Mouse (Mus musculus): Measurements from ENCODE around the gene Ano1.

The Ano1 gene

DNA sequence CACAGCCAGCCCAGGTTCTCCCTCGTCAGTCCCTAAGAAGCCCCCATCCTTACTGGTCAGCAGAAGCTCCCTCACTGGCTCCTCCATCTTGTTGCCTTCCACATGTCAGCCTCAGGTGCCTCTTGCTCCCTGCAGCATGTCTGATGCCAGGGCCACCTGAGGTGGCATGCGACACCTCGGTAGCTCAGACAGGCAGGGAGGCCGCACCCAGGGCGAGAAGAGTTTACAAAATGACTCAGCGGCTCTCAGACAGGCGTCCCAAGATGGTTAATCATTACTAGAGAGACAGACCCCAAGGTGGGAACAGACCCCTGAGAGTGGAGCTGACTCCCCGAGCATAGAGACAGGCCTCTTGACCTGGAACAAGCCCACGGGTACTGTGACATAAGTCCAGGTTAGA, at the start of gene Ano1:
Gene Ano1 (minus strand): TSS at position 142 of the 400 bp plus-strand sequence.
- DNase-seq (ENCODE audit: low spot score), result no peak

DNA sequence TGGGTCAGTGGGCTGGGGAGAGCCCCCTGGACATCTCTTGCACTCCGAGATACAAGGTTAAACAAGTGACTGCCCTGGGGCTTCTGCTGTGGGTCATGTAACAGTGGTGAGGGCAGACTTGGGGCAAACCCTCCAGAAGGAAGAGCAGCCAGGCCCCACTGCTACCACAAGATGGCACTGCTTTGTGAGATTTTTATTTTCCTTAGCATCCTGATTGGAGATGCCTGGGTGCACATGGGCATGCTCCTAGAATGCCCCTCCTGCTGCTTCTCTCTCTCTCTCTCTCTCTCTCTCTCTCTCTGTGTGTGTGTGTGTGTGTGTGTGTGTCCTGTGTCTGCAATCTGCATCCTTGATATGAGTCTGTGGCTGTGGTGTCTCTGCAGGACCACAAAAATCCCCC, 46.7 kb upstream of the Ano1 start:
- DNase-seq (ENCODE audit: low spot score), result peak; percentile 9

DNA sequence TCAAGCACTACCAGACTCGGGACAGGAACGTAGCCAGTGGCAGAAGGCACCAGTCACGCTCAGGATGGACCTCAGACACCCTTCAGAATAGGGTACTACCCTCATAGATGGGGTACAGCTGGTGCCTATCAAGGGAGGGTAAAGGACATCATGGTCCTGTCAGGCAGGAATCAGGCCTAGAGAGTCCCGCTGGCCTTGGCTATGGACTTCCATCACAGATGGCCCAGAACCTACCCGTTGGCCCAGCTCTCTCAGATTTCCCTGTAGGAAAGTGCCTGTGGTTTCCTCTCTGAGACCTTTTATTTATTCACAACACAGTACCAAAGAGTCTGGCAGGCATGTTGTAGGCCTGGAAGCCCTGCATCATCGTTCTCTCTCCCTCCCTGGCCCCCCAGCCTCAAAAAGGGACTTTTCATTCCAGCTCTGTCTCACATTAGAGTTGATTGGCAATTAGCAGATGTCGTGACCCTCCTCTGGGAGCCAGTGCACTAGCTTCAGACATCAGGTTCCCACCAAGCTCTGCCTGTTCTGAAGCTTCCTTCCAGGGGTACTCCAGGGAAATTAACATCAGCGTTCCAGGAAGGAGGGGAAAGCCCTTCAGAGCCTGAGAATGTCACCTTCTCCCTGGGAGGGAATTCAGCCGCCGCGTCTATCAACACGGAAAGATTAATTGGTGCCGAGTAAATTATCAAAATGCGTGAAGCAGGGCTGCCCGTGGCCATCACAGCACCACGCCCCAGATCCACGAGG, 45.4 kb upstream of the Ano1 start:
- no peak for DNase-seq (ENCODE audit: low spot score)

DNA sequence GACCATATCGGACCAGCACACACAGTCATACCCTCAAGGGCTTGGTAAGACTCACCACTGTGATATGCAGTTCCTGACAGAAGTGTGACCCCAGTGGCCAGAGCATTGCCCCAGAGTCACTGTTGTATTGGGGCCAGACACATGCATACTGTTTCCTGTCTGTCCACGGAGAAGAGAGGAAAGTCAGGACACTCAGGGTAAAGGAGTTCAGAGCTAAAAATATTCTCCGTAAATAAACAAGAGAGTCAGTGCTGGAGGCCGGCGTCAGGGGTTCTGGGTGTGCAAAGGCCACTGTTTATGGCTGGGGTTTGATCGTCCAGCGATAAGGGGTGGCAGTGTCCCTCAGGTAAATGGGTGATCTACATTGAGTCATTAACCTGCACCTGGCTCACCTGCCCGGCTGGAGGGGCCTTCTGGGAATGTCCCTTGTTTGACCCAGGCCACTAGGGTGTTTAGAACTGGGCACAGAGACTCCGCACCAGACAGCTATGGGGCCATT, 44.3 kb upstream of the Ano1 start:
- DNase-seq (ENCODE audit: low spot score), result no peak

DNA sequence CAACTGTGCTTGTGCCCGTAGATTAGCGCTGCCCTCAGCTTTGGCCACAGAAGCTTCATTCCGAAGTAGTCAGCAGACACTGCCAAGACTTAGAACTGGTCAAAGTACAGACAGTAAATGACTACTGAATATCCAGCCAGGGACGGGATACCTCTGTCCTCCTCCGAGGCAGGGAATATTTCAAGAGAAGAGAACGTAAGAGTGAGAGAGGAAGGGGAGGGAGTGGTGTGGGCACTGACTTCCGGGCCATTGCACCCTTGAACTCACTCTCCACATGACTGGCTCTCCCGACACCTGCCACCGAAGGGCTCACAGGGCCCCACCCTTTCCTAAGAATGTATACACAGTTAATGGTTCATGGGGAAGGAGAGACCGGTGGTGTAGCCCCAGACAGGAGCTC, 41.5 kb upstream of the Ano1 start:
- DNase-seq (ENCODE audit: low spot score), result no peak

DNA sequence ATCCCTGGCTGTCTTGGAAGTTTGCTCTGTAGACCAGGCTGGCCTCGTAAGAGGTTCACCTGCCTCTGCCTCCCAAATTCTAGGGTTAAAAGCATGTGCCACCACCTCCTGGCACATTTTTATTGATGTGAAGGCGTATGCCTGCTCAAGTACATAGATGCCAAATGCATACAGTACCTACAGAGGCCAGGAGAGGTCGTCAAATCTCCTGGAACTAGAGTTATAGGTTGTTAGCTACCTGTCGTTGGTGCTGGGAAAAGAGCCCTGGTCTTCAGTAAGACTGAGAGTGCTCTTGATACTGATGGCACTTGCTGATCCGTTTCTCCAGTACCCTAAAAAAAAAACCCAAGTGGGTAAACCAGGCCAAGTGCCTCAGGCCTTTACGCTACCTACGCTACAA, 39.7 kb upstream of the Ano1 start:
- no peak for DNase-seq (ENCODE audit: low spot score)

DNA sequence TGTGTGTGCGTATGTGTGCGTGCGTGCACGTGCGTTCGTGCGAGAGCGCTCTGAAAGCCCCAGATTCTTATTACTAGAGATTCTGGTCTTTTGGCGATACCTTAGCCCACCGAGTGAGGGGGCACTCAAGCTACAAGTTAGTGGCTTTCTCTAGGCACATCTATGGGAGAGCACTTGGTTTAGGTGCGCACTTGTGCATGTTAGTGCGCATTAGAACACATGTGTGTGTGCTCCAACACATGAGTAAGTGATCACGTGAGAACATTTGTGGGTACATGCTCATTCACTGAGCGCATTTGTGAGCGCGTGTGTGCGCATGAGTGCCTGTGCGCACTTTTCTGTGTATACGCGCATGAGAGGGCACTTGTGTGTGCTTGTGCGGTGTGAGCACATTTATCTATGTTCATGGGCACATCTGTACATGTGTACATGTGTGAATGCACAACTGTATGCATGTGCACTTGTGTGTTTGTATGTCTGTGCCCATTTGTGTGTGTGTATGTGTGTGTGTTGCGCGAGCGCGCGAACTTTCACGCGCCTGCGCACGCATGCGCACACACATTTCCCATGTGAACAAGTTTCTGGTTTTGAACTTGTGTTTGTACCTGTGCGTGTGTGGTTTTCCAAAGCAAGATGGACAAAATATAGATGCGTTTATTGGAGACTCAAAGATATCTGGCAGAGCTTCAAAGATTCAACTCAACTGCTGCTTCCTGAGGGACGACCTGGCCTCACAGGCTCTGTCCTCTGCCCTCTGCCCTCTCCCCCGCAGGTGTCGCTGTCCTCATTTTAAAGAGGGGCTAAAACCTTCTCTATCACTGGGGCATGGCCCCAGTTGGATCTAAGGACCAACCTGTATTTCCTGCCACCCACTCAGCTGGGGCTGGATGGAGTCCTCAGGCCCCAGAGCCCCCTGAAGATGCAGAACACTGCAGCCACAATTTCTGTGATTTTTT, 38.1 kb upstream of the Ano1 start:
- no peak for DNase-seq (ENCODE audit: low spot score)

DNA sequence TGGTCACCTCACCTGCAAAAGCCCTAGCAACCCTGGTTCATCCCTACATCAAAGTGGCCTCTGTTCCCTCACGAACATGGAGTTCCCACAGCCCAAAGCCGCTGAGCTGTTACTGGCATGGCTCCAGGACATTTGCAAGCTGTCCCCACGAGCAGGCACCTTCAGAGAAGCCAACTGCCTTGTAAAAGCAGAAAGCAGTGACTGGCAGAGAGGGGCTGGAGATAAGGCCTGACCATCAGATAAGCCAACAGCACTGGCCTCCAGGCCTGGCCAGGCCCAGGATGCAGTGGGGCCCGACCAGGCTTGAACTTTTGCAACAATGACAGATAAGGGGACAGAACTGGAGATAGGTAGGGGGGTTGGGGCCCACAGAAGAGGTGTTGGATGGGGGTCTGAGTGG, 36.9 kb upstream of the Ano1 start:
- DNase-seq (ENCODE audit: low spot score), result no peak

DNA sequence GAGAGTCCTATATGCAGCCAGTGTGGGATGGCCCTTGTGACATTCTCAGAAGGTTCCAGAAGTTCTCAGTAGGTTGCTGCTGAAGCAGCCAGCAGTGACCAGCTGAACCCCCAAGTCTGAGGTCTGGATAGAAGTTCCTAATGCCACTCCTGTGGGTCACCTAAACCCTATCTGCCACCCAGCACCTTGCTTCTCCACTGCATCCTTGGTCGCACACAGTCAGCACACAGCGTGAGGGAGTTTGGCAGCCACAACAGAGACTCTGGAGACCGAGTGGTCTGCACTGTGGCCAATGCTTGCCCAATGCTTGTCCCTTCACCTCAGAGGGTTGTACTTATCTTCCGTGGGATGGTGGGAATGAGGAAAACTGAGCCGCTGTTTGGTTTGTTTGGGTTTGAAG, 35.7 kb upstream of the Ano1 start:
- DNase-seq (ENCODE audit: low spot score), result no peak

DNA sequence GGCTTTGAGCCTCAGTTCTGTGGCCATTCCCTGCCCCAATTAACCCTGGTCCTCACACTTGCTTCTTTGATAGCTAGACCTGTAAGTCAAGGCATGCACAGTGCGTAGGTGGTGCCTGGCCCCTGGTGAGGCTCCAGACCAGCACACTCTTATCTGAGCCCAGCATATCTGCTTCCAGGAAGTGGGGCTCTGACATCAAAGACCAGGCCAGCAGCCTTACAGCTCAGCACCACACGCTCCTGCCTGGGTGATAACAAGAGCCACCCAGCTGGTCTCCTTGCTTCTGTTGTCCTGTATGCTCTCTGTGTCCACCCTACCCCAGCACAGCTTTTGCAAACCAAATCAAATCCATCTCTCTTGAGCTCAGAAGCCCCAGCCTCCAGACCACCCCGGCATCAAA, 34.8 kb upstream of the Ano1 start:
- DNase-seq (ENCODE audit: low spot score), result no peak

DNA sequence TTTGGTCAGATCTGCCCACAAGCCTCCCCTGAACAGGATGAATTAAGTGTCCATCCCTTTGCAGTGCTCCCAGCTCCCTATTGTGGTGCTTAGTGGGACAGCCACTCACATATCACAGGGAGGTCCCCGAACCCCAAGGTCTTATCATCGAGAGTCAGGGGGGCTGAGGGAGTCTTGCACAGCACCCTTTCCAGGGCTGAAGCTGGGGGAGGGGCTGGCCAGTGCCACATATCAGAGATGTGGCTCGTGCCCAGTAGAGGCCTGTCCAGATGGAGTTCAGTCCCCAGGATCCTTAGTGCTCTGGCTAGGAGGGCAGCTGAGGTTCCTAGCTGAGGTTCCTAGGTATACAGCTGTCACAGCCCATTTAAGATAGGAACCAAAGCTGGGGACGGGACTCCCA, 32.4 kb upstream of the Ano1 start:
- no peak for DNase-seq (ENCODE audit: low spot score)

DNA sequence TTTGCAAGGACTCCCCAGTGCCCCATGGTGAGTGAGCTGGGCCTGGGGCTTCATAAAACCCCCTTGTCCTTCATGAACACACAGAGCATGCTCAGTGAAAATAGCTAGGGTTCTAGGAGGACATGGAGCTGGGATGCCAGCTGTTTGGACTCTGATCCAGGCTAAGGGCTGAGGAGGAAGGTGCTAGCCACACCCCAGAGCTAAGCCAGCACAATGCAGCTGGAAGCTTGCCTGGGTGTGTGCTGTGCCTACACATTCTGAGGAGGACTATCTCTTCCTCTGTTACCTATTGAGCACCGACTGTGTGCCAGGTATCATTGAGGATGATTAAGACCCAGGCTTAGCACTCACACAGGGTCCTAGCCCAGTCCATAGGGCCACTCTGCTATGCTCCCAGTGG, 30.6 kb upstream of the Ano1 start:
- no peak for DNase-seq (ENCODE audit: low spot score)

DNA sequence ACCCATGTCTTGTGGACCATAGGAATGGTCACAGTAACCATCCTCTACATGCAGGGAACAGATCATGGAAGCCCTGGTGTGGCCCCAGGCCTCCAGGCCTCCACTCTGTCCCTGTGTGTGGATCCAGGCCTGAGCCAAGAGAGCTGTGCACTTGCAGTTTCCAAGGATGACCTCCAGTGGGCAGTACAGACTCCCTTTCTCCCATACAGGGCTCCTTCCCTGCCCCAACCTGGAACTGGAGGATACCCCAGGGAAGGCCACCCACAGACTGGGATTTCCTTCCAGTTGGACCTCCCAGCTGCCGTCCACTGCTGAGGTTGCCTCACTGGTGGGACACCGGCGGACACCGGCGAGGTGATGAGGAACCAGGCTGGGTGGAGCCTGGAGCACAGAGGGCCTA, 29.6 kb upstream of the Ano1 start:
- no peak for DNase-seq (ENCODE audit: low spot score)

DNA sequence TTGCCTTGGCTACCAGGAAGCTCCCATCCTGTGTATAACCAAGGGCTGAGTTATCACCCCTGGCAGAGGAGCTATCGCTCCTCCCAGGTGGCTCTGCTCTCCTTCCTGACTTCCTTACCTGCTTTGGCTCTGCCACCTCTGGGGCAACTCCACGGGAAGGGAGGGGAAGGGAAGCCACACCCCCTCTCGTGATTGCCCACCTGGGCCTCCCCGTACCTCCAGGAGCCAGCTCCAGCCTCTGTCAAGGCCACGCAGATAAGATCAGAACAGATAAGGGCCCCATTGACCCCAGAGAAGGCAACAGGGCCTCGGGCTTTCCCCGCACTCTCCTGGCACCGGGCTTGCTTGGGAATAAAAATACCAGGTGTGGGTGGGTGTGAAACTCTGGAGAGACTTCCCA, 28.4 kb upstream of the Ano1 start:
- DNase-seq (ENCODE audit: low spot score), result no peak

DNA sequence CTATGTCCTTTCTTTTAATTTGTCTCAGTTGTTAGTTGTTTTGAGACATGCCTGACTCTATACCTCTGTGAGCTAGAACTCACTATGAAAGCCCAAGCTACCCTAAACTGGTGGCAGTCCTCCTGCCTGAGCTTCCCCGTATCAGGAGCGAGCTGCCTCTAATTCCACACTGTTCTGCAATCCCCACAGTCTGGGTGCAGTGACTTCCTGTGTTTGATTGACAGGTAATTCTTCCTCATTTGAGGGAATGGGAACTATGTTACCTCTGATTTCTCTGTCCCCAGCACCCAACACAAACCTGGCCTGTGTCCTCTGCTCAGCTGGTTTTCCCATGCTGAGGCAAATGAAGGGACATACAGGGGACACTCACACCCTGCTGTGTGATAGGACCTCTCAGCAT, 27.9 kb upstream of the Ano1 start:
- no peak for DNase-seq (ENCODE audit: low spot score)

DNA sequence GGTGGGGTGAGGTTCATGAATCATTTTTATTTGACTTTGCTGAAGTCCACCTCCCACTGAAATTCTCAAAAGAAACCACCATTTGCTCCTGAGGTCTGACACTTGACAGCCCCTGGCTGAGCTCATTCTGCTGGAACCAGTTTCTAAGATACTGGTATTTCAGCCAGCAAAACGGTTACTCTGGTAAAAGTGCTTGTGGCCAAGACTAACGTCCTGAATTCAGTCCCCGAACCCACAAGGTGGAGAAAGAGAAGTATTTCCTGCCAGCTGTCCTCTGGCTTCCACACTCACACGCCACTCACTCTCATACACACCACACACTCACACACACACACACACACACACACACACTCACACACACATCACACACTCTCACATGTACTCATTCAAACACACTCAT, 26.0 kb upstream of the Ano1 start:
- DNase-seq (ENCODE audit: low spot score), result no peak

DNA sequence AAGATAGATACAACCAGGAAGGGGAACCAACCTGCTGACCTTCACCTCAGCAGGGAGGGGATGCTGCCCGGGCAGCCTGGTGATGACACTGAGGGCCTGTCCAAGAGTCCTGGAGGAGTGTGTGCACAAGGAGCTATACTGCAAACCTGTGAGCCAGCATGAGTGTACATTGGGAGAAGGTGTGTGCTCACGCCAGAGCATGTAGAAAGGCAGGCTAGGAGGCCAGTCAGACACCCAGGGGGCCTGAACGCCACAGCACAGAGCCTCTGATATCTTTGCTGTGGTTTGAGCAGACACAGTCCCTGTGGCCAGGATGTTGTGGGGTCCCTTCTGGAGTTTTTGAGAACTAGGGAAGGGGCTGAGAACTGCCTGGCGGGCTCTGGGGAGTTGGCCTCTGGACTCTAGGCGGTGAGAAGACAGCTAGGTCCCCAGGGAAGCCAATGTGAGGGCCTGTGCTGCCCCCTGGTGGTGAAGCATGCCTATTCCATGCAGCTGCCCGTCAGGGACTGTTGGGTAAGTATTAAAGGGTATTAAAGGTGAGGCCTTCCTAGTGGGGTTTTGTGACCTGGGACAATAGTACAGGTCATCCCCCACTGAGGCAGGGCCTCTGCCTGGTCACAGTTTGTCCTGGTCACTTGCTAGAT, 24.2 kb upstream of the Ano1 start:
- DNase-seq (ENCODE audit: low spot score), result peak; percentile 75

DNA sequence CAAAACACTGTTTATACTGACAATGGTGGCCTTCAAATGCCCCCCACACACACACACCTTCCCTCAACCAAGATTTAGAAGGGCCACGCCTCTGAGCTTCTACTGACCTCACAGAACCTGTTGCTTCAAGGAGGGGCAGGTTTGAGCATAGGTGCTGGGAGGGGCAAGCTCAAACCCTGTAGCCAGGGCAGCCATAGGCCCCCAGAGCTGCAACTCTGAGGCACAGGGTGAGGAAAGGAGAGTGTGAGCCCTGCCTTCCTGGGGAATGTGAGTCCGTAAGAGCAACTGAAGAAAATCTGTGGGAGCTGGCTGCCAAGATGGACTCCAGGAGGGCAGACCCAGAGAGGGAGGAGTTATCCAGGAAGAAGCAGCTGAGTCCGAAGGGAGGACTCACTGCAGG, 23.4 kb upstream of the Ano1 start:
- DNase-seq (ENCODE audit: low spot score), result no peak

DNA sequence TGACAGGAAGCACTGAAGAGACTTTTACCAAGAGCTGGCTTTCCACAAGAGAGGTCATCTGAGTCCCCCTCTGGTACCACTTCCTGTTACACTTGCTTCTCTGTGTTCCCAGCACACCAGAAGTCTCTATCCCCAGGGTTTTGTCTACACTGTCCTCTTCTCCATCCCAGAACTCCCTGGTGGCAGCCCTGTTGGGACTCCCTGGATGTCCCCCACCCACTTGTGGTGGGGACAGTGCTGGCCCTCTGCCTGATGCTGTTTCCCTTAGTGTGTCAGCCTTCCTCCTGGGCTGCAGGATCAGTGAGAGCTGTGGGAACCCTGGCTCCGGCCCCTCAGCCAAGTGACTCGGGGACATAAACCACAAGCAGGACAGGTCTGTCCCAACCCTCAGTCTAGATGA, 22.5 kb upstream of the Ano1 start:
- no peak for DNase-seq (ENCODE audit: low spot score)

DNA sequence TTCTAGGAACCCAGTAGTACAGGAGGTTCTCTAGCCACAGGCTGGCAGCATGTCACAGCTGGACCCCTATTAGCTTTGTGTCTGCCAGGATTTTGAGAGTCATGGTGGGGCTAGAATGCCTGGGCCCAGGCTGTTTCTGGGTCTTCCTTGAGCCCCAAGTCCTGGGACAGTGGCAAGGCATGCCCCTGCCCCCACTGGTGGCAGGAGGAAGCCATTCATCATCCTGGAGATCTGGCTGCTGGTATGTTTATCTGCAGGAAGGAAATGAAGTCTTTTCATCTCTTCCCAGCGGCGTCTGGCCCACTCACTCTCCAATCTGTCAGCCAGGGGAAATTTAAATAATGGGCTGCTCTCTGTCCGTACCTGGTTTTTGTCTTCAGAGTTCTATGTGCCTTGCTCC, 18.3 kb upstream of the Ano1 start:
- DNase-seq (ENCODE audit: low spot score), result no peak

DNA sequence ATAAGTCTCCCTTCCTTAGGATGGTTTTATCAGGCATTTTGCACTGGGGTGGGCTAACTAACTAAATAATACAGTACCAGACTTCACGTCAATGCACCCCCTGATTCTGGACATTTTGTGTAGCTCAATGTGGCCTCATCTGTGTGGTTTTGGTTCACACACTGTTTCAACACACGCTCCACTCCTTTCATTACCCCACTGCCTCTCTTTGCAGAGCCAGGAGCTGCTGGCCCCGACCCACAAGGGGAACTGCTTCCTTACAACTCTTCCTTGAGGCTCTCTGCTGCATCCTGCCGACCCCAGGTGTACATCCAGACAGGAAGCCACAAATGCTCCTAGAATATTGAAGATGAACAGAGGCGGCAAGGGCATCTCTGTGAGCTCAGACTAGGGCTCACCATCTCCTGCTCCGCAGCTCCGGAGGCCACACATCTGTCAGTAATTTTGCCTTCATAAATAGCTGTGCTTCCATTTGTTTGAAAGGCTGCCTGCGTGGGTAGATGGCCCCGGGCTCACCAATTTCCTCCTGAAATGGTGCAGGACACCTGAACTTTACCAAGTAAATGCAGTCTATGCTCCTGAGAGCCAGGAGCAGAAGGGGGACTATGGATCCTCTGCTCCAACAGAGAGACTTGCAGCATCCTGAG, 17.8 kb upstream of the Ano1 start:
- no peak for DNase-seq (ENCODE audit: low spot score)

DNA sequence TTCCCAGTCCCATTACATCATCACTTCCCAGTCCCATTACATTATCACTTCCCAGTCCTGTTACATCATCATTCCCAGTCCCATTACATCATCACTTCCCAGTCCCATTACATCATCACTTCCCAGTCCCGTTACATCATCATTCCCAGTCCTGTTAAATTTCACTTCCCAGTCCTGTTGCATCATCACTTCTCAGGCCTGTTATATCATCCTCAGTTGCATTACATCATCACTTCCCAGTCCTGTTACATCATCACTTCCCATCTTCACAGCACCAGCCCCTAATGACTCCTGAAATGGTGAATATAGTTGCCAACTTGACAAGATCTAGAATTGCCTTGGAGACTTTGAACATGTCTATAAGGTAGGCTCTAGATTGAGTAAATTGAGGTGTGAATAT, 17.1 kb upstream of the Ano1 start:
- no peak for DNase-seq (ENCODE audit: low spot score)

Data from layer of hippocampus, adult 9-10 months (tissue).